Mouse (Mus musculus): ENCODE results near the gene Foxc1. TPM values are rescaled to one million over a fixed set of nuclear protein-coding genes. Genes with fewer than 3 reads are reported as not detected.

The Foxc1 gene
- total and polyA plus RNA-seq, 2 experiments from 2014 or later = 1.6 to 20.0 TPM

- WGBS = 12% methylated on average over 17 of the region's 17 CpGs
- Histone ChIP-seq H3K4me3 (ENCODE audit: low read depth, low read length) (peak overlapping the region; percentile 26), H3K27me3 (ENCODE audit: control insufficient read depth, insufficient read depth, low read length) (0 out of 2 replicates have a peak, but pooled peaks cover 4% of the 10 kb centered on the region), H3K27ac (ENCODE audit: low read depth) (no peak overlapping the region), H3K36me3 (replicated peaks; ENCODE audit: control insufficient read depth, insufficient read depth, low read length) (no peaks in the 10 kb centered on the region), H3K4me1 (ENCODE audit: control insufficient read depth, insufficient read depth) (no peaks in the 10 kb centered on the region), H3K9me3 (replicated peaks; ENCODE audit: control insufficient read depth, low read length) (no peaks in the 10 kb centered on the region), H3K4me2 (ENCODE audit: low read depth, low read length) (peak overlapping the region; percentile 51), H3K9ac (replicated peaks; ENCODE audit: low read depth, low read length) (no peak overlapping the region)
- DNase-seq (ENCODE audit: low spot score) (peak; percentile 79), ATAC-seq (ENCODE audit: insufficient read depth, low read depth) (peak; percentile 51; the same call in 1 of the 2 replicates)
- TF ChIP-seq EP300 (IDR thresholded peaks at IDR 0.05; ENCODE audit: low read depth) (0 out of 2 replicates have a peak, but pooled peaks have one; percentile 28), CTCF (IDR thresholded peaks at IDR 0.05; ENCODE audit: low read depth) (peak; percentile 96)
Observed at GRCm38 (mm10) chr13:31792480-31793132, 13.8 kb upstream of the Foxc1 start.

DNA sequence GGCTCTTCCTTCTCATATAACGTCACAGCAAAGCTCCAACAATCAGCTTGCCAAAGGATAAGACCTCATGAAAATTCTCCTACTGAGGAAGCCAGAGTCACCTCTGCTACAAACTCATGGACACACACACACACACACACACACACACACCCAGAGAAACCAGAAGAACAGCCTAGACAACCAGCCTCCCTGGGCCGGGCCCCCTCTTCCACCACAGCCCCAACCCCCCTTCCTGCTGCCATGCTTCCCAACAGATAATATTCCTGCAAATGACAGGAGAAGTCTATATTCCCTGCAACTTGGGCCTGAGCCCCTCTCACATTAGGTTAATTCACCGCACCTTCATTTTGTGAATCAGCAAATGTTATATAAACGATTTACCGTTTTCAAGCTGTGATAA lies 13.3 kb upstream of the Foxc1 start:
- Histone ChIP-seq H3K36me3 (replicated peaks; ENCODE audit: control insufficient read depth, insufficient read depth, low read length) (no peaks in the 10 kb centered on the region), H3K4me2 (ENCODE audit: low read depth, low read length) (peak overlapping the region; percentile 51; the same call in 1 of the 2 replicates), H3K27me3 (ENCODE audit: control insufficient read depth, insufficient read depth, low read length) (peaks cover 6% of the 10 kb centered on the region; the same call in 1 of the 2 replicates), H3K9ac (replicated peaks; ENCODE audit: low read depth, low read length) (no peak overlapping the region), H3K27ac (ENCODE audit: low read depth) (no peak overlapping the region), H3K4me3 (ENCODE audit: low read depth, low read length) (peak overlapping the region; percentile 26; the same call in 1 of the 2 replicates), H3K9me3 (replicated peaks; ENCODE audit: control insufficient read depth, low read length) (no peaks in the 10 kb centered on the region), H3K4me1 (ENCODE audit: control insufficient read depth, insufficient read depth) (no peaks in the 10 kb centered on the region)
- DNase-seq (ENCODE audit: low spot score) (no peak), ATAC-seq (ENCODE audit: insufficient read depth, low read depth) (no peak)
- TF ChIP-seq CTCF (IDR thresholded peaks at IDR 0.05; ENCODE audit: low read depth) = no peak
- no peak for TF ChIP-seq EP300 (IDR thresholded peaks at IDR 0.05; ENCODE audit: low read depth)
- WGBS = 21% methylated on average over 5 of the region's 5 CpGs

GRCm38 (mm10) chr13:31797346-31797745 lies 9.1 kb upstream of the Foxc1 start:
- H3K4me2 ChIP-seq (ENCODE audit: low read depth, low read length) = peak overlapping the region; percentile 23

GRCm38 (mm10) chr13:31798075-31798474 lies 8.4 kb upstream of the Foxc1 start:
- 19% methylated on average over 9 of the region's 9 CpGs for WGBS
- H3K9me3 ChIP-seq (replicated peaks; ENCODE audit: control insufficient read depth, low read length) = no peaks in the 10 kb centered on the region
- H3K9ac ChIP-seq (replicated peaks; ENCODE audit: low read depth, low read length) = no peak overlapping the region
- no peak overlapping the region for H3K4me3 ChIP-seq (ENCODE audit: low read depth, low read length)
- TF ChIP-seq CTCF (IDR thresholded peaks at IDR 0.05; ENCODE audit: low read depth) (no peak), EP300 (IDR thresholded peaks at IDR 0.05; ENCODE audit: low read depth) (no peak)
- H3K27ac ChIP-seq (ENCODE audit: low read depth) = no peak overlapping the region
- no peaks in the 10 kb centered on the region for H3K36me3 ChIP-seq (replicated peaks; ENCODE audit: control insufficient read depth, insufficient read depth, low read length)
- H3K4me1 ChIP-seq (ENCODE audit: control insufficient read depth, insufficient read depth) = peaks cover 3% of the 10 kb centered on the region
- H3K27me3 ChIP-seq (ENCODE audit: control insufficient read depth, insufficient read depth, low read length) = peaks cover 51% of the 10 kb centered on the region
- ATAC-seq (ENCODE audit: insufficient read depth, low read depth) = no peak
- no peak for DNase-seq (ENCODE audit: low spot score)
- H3K4me2 ChIP-seq (ENCODE audit: low read depth, low read length) = no peak overlapping the region

More at GRCm38 (mm10) chr13:31797346-31797745, 9.1 kb upstream of the Foxc1 start:
- Histone ChIP-seq H3K36me3 (replicated peaks; ENCODE audit: control insufficient read depth, insufficient read depth, low read length) (no peaks in the 10 kb centered on the region), H3K4me3 (ENCODE audit: low read depth, low read length) (no peak overlapping the region), H3K27ac (ENCODE audit: low read depth) (no peak overlapping the region), H3K9me3 (replicated peaks; ENCODE audit: control insufficient read depth, low read length) (no peaks in the 10 kb centered on the region), H3K4me1 (ENCODE audit: control insufficient read depth, insufficient read depth) (peaks cover 3% of the 10 kb centered on the region), H3K9ac (replicated peaks; ENCODE audit: low read depth, low read length) (no peak overlapping the region), H3K27me3 (ENCODE audit: control insufficient read depth, insufficient read depth, low read length) (peaks cover 44% of the 10 kb centered on the region)
- DNase-seq (ENCODE audit: low spot score) = no peak
- no peak for ATAC-seq (ENCODE audit: insufficient read depth, low read depth)
- TF ChIP-seq EP300 (IDR thresholded peaks at IDR 0.05; ENCODE audit: low read depth) (no peak), CTCF (IDR thresholded peaks at IDR 0.05; ENCODE audit: low read depth) (no peak)
- WGBS = 66% methylated on average over 10 of the region's 10 CpGs

DNA sequence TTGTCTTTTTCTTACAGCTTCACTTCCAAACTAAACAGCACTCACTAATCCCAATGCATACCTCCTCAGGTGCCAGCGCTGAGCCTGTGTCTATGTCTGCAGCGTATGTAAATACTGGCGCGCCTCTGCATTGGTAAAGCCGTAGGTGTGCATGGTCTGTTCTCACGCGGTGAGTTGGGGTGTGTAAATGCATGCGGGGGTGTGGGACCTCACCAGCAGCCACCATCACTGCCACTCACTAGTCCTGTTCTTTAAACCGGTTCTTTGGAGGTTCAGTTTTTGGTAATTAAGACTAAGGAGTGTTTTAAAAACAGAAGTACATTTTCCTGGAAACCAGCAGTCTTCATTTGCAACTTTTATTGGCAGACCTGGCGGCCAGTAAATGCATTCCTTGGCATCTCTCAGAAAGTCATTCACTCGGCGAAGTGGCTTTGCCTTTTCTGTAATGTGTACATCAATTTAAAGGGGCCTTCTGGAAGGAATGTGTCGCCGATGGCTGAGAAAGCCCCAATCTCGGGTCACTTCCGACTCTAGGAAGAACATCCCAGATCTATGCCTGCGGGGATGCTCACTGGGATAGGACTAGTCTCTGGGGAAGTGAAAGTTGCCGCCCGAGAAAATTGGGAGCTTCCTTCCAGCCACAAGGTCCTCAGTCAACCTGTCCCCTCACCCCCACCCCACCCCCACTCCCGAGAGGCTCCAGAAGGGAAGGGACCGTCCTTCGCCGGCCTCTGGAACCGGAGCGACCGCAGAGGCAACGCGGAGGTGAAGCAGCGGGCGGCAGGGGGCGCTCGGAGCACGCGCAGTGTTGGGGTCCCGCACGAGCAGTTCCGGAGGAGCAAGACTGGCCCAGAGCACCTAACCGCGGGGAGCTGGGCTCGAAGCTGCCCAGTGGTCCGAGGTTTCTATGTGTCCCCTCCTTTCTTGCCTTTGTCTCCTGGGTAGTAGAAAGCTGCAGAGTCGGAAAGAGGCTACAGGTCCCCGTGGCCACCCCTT lies 5.6 kb upstream of the Foxc1 start:
- TF ChIP-seq EP300 (IDR thresholded peaks at IDR 0.05; ENCODE audit: low read depth) (no peak), CTCF (IDR thresholded peaks at IDR 0.05; ENCODE audit: low read depth) (peak; percentile 92)
- no peaks in the 10 kb centered on the region for H3K36me3 ChIP-seq (replicated peaks; ENCODE audit: control insufficient read depth, insufficient read depth, low read length)
- H3K27me3 ChIP-seq (ENCODE audit: control insufficient read depth, insufficient read depth, low read length) = peaks cover 76% of the 10 kb centered on the region
- no peak overlapping the region for H3K9ac ChIP-seq (replicated peaks; ENCODE audit: low read depth, low read length)
- ATAC-seq (ENCODE audit: insufficient read depth, low read depth) (peak; percentile 82), DNase-seq (ENCODE audit: low spot score) (peak; percentile 80)
- H3K4me2 ChIP-seq (ENCODE audit: low read depth, low read length) = peak overlapping the region; percentile 66
- H3K4me3 ChIP-seq (ENCODE audit: low read depth, low read length) = peak overlapping the region; percentile 41
- H3K27ac ChIP-seq (ENCODE audit: low read depth) = no peak overlapping the region
- H3K9me3 ChIP-seq (replicated peaks; ENCODE audit: control insufficient read depth, low read length) = no peaks in the 10 kb centered on the region
- peaks cover 3% of the 10 kb centered on the region for H3K4me1 ChIP-seq (ENCODE audit: control insufficient read depth, insufficient read depth)
- 4% methylated on average over 43 of the region's 43 CpGs for WGBS
